In genomic region chr3:107411669-107412068, GRCm38 (mm10) we compare ENCODE assay signal across 12 mouse cellular contexts. TPM values are rescaled to one million over a fixed set of nuclear protein-coding genes. Genes with fewer than 3 reads are reported as not detected.
DNase-seq lines count a peak whose midpoint lies in the region; ATAC-seq and TF ChIP-seq lines count a peak whose summit lies in the region.
"Had no signal": no experiment of that assay in that cellular context is flagged by ENCODE, and none has a peak within 500 bp of the region (broad histone marks: within the 10 kb centered on the region; RNA-seq: fewer than 3 reads in every experiment).

No protein-coding gene starts in this region.

- peak; percentile 38 for DNase-seq in cerebellum, adult 9-11 months
- no peak for DNase-seq in cerebellum, adult 11 months
- peak in 1 of 2 experiments; percentile 59 for DNase-seq in layer of hippocampus, adult 2 months (ENCODE audit: low spot score in 2 of 2)
- DNase-seq in layer of hippocampus, adult 18-20 months (ENCODE audit: low spot score in 2 of 2): no peak
- peak; percentile 69 for DNase-seq in forebrain, embryonic 14.5 days (ENCODE audit: low spot score)
- no peak for DNase-seq in urinary bladder, postnatal 10 days (ENCODE audit: low spot score)
- DNase-seq in spleen, postnatal 10 days (ENCODE audit: low spot score in 2 of 2): no peak

- peak; percentile 85 for ATAC-seq in forebrain, embryonic 14.5 days
- peak; percentile 94 for ATAC-seq in midbrain, embryonic 15.5 days (replicated peaks)
- ATAC-seq: lung, postnatal 0 days had no signal

- H3K4me2 ChIP-seq in forebrain, embryonic 14.5 days (ENCODE audit: low read length): no peak overlapping the region; the same call in 1 of the 2 replicates
- peak overlapping the region; percentile 7; the same call in 1 of the 2 replicates for H3K4me2 ChIP-seq in midbrain, embryonic 15.5 days
- H3K4me2 ChIP-seq: embryonic facial prominence, embryonic 12.5 days; kidney, embryonic 15.5 days had no signal

- peak overlapping the region; percentile 51; the same call in 1 of the 2 replicates for H3K27ac ChIP-seq in layer of hippocampus, adult 2 months
- H3K27ac ChIP-seq in forebrain, embryonic 14.5 days (ENCODE audit: low read depth, low read length): no peak overlapping the region
- H3K27ac ChIP-seq in midbrain, embryonic 15.5 days: peak overlapping the region; percentile 85
- H3K27ac ChIP-seq: embryonic facial prominence, embryonic 12.5 days; kidney, embryonic 15.5 days had no signal

- H3K27me3 ChIP-seq in forebrain, embryonic 14.5 days (replicated peaks; ENCODE audit: control insufficient read depth, insufficient read depth, low read length): no peaks in the 10 kb centered on the region
- H3K27me3 ChIP-seq in midbrain, embryonic 15.5 days (replicated peaks): no peaks in the 10 kb centered on the region
- H3K27me3 ChIP-seq: embryonic facial prominence, embryonic 12.5 days; kidney, embryonic 15.5 days had no signal

- no peaks in the 10 kb centered on the region for H3K9me3 ChIP-seq in forebrain, embryonic 14.5 days (replicated peaks; ENCODE audit: control insufficient read depth, low read length)
- no peaks in the 10 kb centered on the region for H3K9me3 ChIP-seq in midbrain, embryonic 15.5 days
- H3K9me3 ChIP-seq: embryonic facial prominence, embryonic 12.5 days; kidney, embryonic 15.5 days had no signal

- no peak overlapping the region for H3K9ac ChIP-seq in forebrain, embryonic 14.5 days (ENCODE audit: low read length)
- H3K9ac ChIP-seq in midbrain, embryonic 15.5 days: no peak overlapping the region
- H3K9ac ChIP-seq: embryonic facial prominence, embryonic 12.5 days; kidney, embryonic 15.5 days had no signal

- H3K4me3 ChIP-seq in layer of hippocampus, adult 2 months: no peak overlapping the region
- H3K4me3 ChIP-seq in forebrain, embryonic 14.5 days (ENCODE audit: low read depth, low read length): no peak overlapping the region
- no peak overlapping the region for H3K4me3 ChIP-seq in midbrain, embryonic 15.5 days
- H3K4me3 ChIP-seq: embryonic facial prominence, embryonic 12.5 days; kidney, embryonic 15.5 days had no signal

- H3K4me1 ChIP-seq in forebrain, embryonic 14.5 days (ENCODE audit: control insufficient read depth, insufficient read depth, low read length): peaks cover 22% of the 10 kb centered on the region
- H3K4me1 ChIP-seq in midbrain, embryonic 15.5 days: peaks cover 27% of the 10 kb centered on the region
- H3K4me1 ChIP-seq: embryonic facial prominence, embryonic 12.5 days; kidney, embryonic 15.5 days had no signal

- no peak for TF ChIP-seq CTCF in layer of hippocampus, adult 2 months (conservative IDR thresholded peaks at IDR 0.05)

- H3K36me3 ChIP-seq in forebrain, embryonic 14.5 days (ENCODE audit: control insufficient read depth, insufficient read depth, low read length): no peaks in the 10 kb centered on the region
- H3K36me3 ChIP-seq in midbrain, embryonic 15.5 days (replicated peaks): no peaks in the 10 kb centered on the region
- H3K36me3 ChIP-seq: embryonic facial prominence, embryonic 12.5 days; kidney, embryonic 15.5 days had no signal

- WGBS in forebrain, embryonic 14.5 days: 21% methylated on average over 4 of the region's 4 CpGs
- WGBS in midbrain, embryonic 15.5 days: 6% methylated on average over 4 of the region's 4 CpGs

RNA-seq across cellular contexts. Expression of gene Kcnc4, which starts 47.7 kb away (rescaled TPM):
- 10 to 100 TPM; 59.1 to 62.3 TPM for total RNA-seq in layer of hippocampus, adult 2 months (2021)
- 10 to 100 TPM; 59.7 to 70.6 TPM for total RNA-seq in layer of hippocampus, adult 18-20 months (2021)
- 1.4 and 1.8 TPM in 2 replicates for polyA plus RNA-seq in forebrain, embryonic 14.5 days (2014; fragmentation: Nextera tagmentation; extraction: Ambion mirVana)
- 8.8 and 9.1 TPM in 2 replicates for polyA plus RNA-seq in midbrain, embryonic 15.5 days (2015; fragmentation: Nextera tagmentation; extraction: Ambion mirVana)
- total RNA-seq: MEL had no signal

Comparison
In these comparisons a context has a peak if more than half of its experiments do, and no peak if none do; other contexts are left out.
1. DNase-seq: peak in cerebellum, adult 9-11 months (single experiment) and forebrain, embryonic 14.5 days (single experiment); none in cerebellum, adult 11 months (single experiment), layer of hippocampus, adult 18-20 months (0 of 2), urinary bladder, postnatal 10 days (single experiment) and spleen, postnatal 10 days (0 of 2).